Mouse (Mus musculus): ENCODE measurements around the gene Micall2. TPM values are rescaled to one million over a fixed set of nuclear protein-coding genes. Genes with fewer than 3 reads are reported as not detected.
A peak's percentile ranks its signal among the peaks of the same experiment; 100 is the strongest.

Micall2 gene
- polyA plus RNA-seq, 1 experiment from 2014 or later = 10.2 TPM

- no peak for DNase-seq (ENCODE audit: low spot score)
Measured at GRCm38 (mm10) chr5:139688356-139688755, 47.8 kb downstream of the Micall2 start.

GRCm38 (mm10) chr5:139687646-139688045 lies 48.5 kb downstream of the Micall2 start:
- H3K4me1 ChIP-seq (replicated peaks) = peaks cover 28% of the 10 kb centered on the region
- H3K9me3 ChIP-seq = no peaks in the 10 kb centered on the region
- no peak overlapping the region for H3K4me3 ChIP-seq
- H3K36me3 ChIP-seq = no peaks in the 10 kb centered on the region
- H3K27ac ChIP-seq = no peak overlapping the region
- WGBS = 6% methylated on average over 13 of the region's 13 CpGs
- DNase-seq (ENCODE audit: low spot score) = peak; percentile 62
- H3K27me3 ChIP-seq (ENCODE audit: insufficient read depth, poor library complexity, severe bottlenecking) = peaks cover 67% of the 10 kb centered on the region

More at GRCm38 (mm10) chr5:139688356-139688755, 47.8 kb downstream of the Micall2 start:
- Histone ChIP-seq H3K27me3 (ENCODE audit: insufficient read depth, poor library complexity, severe bottlenecking) (peaks cover 60% of the 10 kb centered on the region), H3K4me3 (no peak overlapping the region), H3K36me3 (no peaks in the 10 kb centered on the region), H3K27ac (no peak overlapping the region), H3K4me1 (replicated peaks) (peaks cover 22% of the 10 kb centered on the region), H3K9me3 (no peaks in the 10 kb centered on the region)
- WGBS = 89% methylated on average over 12 of the region's 12 CpGs

DNA sequence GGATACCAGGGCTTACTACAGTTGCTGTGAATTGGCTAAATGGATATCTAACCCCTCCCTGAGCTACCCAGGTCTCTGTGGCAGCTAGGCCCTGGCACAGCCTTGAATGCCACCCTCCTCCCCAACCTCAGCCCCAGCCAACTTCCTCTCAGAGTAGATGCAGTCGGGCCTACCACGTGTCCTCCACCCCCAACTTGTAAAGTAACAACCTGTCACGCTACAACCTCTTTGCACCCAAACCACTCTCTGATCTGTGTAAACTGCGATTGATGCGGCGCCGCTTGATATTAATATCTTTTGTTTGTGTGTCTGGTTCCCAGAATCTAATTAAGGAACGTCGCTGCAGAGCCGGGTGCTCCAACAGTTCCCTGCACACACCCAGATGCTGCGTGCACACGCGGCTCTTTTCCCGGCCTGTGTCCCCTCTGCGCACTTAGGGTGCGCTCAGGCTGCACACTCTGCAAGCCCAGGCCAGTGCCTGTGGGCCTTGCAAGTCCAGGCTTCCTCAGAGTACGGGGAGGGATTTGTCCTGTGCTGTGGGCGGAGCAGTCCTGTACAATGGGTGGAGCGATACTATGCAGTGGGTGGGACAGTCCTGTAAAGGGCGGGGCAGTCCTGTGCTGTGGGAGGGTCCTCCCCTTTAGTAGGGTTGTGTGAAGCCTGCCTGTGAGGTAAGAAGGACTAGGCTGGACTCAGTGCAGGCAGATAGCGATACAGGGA lies 49.4 kb downstream of the Micall2 start:
- Histone ChIP-seq H3K4me1 (replicated peaks) (peaks cover 38% of the 10 kb centered on the region), H3K27me3 (ENCODE audit: insufficient read depth, poor library complexity, severe bottlenecking) (peaks cover 76% of the 10 kb centered on the region), H3K36me3 (no peaks in the 10 kb centered on the region), H3K9me3 (no peaks in the 10 kb centered on the region), H3K4me3 (0 out of 2 replicates have a peak overlapping the region, but pooled peaks have one; percentile 9), H3K27ac (0 out of 2 replicates have a peak overlapping the region, but pooled peaks have one; percentile 40)
- peak; percentile 65 for DNase-seq (ENCODE audit: low spot score)
- WGBS = 29% methylated on average over 21 of the region's 21 CpGs

- 0 out of 2 replicates have a peak, but pooled peaks cover 2% of the 10 kb centered on the region for H3K9me3 ChIP-seq
- peaks cover 82% of the 10 kb centered on the region for H3K27me3 ChIP-seq (ENCODE audit: insufficient read depth, poor library complexity, severe bottlenecking)
- H3K4me3 ChIP-seq = no peak overlapping the region
- DNase-seq (ENCODE audit: low spot score) = no peak
- no peak overlapping the region; the same call in 1 of the 2 replicates for H3K27ac ChIP-seq
- no peaks in the 10 kb centered on the region for H3K36me3 ChIP-seq
- peaks cover 40% of the 10 kb centered on the region for H3K4me1 ChIP-seq (replicated peaks)
- WGBS = 3% methylated on average over 2 of the region's 2 CpGs
Measured at GRCm38 (mm10) chr5:139683228-139683627, 52.9 kb downstream of the Micall2 start.

- H3K4me3 ChIP-seq = no peak overlapping the region
- 6% methylated on average over 7 of the region's 7 CpGs for WGBS
- peaks cover 82% of the 10 kb centered on the region for H3K27me3 ChIP-seq (ENCODE audit: insufficient read depth, poor library complexity, severe bottlenecking)
- H3K9me3 ChIP-seq = 0 out of 2 replicates have a peak, but pooled peaks cover 2% of the 10 kb centered on the region
- H3K27ac ChIP-seq = peak overlapping the region; percentile 57; the same call in 1 of the 2 replicates
- H3K4me1 ChIP-seq (replicated peaks) = peaks cover 39% of the 10 kb centered on the region
- no peaks in the 10 kb centered on the region for H3K36me3 ChIP-seq
- no peak for DNase-seq (ENCODE audit: low spot score)
Measured at GRCm38 (mm10) chr5:139682631-139682977, 53.5 kb downstream of the Micall2 start.

GRCm38 (mm10) chr5:139681832-139682630 lies 54.1 kb downstream of the Micall2 start:
- peak overlapping the region; percentile 62; the same call in 1 of the 2 replicates for H3K27ac ChIP-seq
- WGBS = 6% methylated on average over 20 of the region's 20 CpGs

DNA sequence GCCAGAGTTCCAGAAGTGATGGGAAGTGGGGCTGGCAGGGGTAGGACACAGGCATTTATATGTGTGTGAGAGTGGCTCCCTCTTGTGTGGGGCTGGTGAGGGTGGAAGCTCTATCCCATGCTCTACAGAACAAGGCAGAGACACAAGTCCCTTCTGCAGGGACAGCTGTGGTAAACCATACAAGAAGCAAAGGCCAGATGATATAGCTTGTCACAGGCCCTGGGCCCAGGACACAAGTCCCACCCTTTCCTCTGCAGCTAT lies 60.5 kb downstream of the Micall2 start:
- Histone ChIP-seq H3K4me1 (replicated peaks) (peaks cover 30% of the 10 kb centered on the region), H3K36me3 (no peaks in the 10 kb centered on the region), H3K4me3 (no peak overlapping the region), H3K27me3 (ENCODE audit: insufficient read depth, poor library complexity, severe bottlenecking) (peaks cover 75% of the 10 kb centered on the region), H3K27ac (peak overlapping the region; percentile 8; the same call in 1 of the 2 replicates), H3K9me3 (no peaks in the 10 kb centered on the region)
- no peak for DNase-seq (ENCODE audit: low spot score)

More at GRCm38 (mm10) chr5:139681832-139682630, 54.1 kb downstream of the Micall2 start:
- peaks cover 33% of the 10 kb centered on the region for H3K4me1 ChIP-seq (replicated peaks)
- H3K9me3 ChIP-seq = 0 out of 2 replicates have a peak, but pooled peaks cover 2% of the 10 kb centered on the region
- H3K4me3 ChIP-seq = peak overlapping the region; percentile 7; the same call in 1 of the 2 replicates
- H3K27me3 ChIP-seq (ENCODE audit: insufficient read depth, poor library complexity, severe bottlenecking) = peaks cover 77% of the 10 kb centered on the region
- H3K36me3 ChIP-seq = no peaks in the 10 kb centered on the region
- DNase-seq (ENCODE audit: low spot score) = peak; percentile 32

- Histone ChIP-seq H3K9me3 (no peaks in the 10 kb centered on the region), H3K36me3 (no peaks in the 10 kb centered on the region), H3K4me1 (replicated peaks) (peaks cover 31% of the 10 kb centered on the region), H3K27me3 (ENCODE audit: insufficient read depth, poor library complexity, severe bottlenecking) (peaks cover 78% of the 10 kb centered on the region), H3K4me3 (no peak overlapping the region), H3K27ac (0 out of 2 replicates have a peak overlapping the region, but pooled peaks have one; percentile 25)
- 41% methylated on average over 13 of the region's 13 CpGs for WGBS
- no peak for DNase-seq (ENCODE audit: low spot score)
Measured at GRCm38 (mm10) chr5:139674940-139675706, 61.0 kb downstream of the Micall2 start.

DNA sequence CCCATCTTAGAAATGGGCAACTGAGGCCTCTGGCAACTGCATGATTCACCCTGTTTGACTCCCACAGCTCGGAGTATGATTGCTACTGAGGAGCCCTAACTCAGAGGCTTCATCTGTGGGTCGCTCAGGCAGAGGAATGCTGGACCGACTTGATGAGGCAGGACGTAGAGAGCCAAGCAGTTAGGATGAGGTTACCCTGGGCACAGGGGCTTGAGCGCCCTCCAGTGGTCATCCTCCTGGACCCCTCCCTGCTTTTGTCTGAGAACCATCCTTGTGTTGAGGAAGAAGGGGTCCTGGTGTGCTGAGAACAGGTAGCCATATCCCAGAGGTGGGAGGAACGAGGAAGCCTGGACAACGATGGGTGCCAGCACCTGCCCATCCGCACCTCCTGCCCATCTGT lies 66.8 kb downstream of the Micall2 start:
- no peaks in the 10 kb centered on the region for H3K36me3 ChIP-seq
- peaks cover 30% of the 10 kb centered on the region for H3K4me1 ChIP-seq (replicated peaks)
- no peak overlapping the region for H3K4me3 ChIP-seq
- WGBS = 14% methylated on average over 8 of the region's 8 CpGs
- H3K27ac ChIP-seq = no peak overlapping the region
- H3K9me3 ChIP-seq = no peaks in the 10 kb centered on the region
- peaks cover 100% of the 10 kb centered on the region for H3K27me3 ChIP-seq (ENCODE audit: insufficient read depth, poor library complexity, severe bottlenecking)
- peak; percentile 65 for DNase-seq (ENCODE audit: low spot score)

DNA sequence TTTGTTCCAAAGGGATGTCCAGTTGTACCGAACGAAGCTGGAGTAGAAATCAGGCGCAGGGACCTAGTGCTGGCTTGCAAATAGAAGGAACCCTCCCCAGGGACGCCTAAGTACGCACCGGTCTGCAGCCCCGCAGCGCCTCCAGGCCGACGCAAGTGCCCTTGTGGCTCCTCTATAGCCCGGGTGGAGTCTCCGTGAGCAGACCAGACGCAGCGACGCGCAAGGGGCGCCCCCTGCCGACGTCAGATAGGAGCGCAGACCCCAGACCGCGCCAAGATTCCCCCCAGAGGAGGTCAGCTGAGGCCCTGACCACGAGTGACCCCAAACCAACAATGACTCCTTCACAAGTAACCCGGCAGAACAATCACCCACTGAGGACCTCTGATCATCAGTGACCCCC lies 67.6 kb downstream of the Micall2 start:
- H3K4me1 ChIP-seq (replicated peaks) = peaks cover 32% of the 10 kb centered on the region
- no peaks in the 10 kb centered on the region for H3K36me3 ChIP-seq
- 0% methylated on average over 24 of the region's 24 CpGs for WGBS
- no peaks in the 10 kb centered on the region for H3K9me3 ChIP-seq
- H3K4me3 ChIP-seq = no peak overlapping the region
- peak; percentile 83 for DNase-seq (ENCODE audit: low spot score)
- no peak overlapping the region for H3K27ac ChIP-seq
- H3K27me3 ChIP-seq (ENCODE audit: insufficient read depth, poor library complexity, severe bottlenecking) = peaks cover 99% of the 10 kb centered on the region

DNA sequence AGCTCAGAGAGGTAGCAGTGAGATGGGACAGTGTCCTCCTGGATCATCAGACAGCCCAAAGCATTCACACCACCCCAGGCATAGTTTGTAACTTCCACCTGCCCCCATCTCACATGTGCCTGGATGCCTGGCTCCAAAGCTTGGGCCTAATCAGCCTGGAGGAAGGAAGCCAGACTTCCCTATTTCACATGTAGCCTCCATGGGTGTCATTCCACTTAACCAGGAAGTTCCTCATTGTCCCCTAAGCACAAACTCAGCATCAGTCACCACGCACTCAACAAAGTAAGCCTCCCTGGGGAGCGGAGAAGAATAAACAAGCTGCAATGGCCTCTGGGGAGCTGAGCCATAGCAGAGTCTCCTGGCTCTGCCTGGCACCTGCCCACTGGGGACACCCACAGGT lies 69.6 kb downstream of the Micall2 start:
- Histone ChIP-seq H3K36me3 (no peaks in the 10 kb centered on the region), H3K27me3 (ENCODE audit: insufficient read depth, poor library complexity, severe bottlenecking) (peaks cover 98% of the 10 kb centered on the region), H3K9me3 (no peaks in the 10 kb centered on the region), H3K4me3 (no peak overlapping the region), H3K27ac (no peak overlapping the region), H3K4me1 (replicated peaks) (peaks cover 30% of the 10 kb centered on the region)
- no peak for DNase-seq (ENCODE audit: low spot score)
- WGBS = 46% methylated on average over 2 of the region's 2 CpGs

DNA sequence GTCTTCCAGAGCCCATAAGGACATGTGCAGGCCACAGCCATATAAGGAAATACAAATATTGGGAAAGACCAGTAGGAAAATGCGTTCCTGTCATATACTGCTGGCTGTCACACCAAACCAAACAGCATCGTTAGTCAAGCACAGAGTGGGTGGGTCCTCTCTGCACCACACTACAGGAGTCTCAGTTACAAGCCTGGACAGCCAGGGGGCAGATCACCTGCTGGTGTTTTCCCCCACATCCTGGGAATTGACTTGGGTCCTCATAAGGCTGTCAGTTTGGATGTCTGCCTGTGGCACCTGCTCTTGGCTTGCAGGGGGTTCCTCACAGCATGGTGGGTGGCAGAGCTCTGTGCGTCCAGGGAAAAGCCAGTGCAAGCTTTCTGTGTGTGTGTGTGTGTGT lies 70.8 kb downstream of the Micall2 start:
- H3K27me3 ChIP-seq (ENCODE audit: insufficient read depth, poor library complexity, severe bottlenecking) = peaks cover 98% of the 10 kb centered on the region

More for the DNA sequence above, 70.8 kb downstream of the Micall2 start:
- H3K4me1 ChIP-seq (replicated peaks) = peaks cover 21% of the 10 kb centered on the region
- no peaks in the 10 kb centered on the region for H3K36me3 ChIP-seq
- H3K27ac ChIP-seq = no peak overlapping the region
- no peak for DNase-seq (ENCODE audit: low spot score)
- 67% methylated on average over 3 of the region's 3 CpGs for WGBS
- no peaks in the 10 kb centered on the region for H3K9me3 ChIP-seq
- no peak overlapping the region for H3K4me3 ChIP-seq
